ENCODE assay signal across 9 mouse cellular contexts in the genomic region with DNA sequence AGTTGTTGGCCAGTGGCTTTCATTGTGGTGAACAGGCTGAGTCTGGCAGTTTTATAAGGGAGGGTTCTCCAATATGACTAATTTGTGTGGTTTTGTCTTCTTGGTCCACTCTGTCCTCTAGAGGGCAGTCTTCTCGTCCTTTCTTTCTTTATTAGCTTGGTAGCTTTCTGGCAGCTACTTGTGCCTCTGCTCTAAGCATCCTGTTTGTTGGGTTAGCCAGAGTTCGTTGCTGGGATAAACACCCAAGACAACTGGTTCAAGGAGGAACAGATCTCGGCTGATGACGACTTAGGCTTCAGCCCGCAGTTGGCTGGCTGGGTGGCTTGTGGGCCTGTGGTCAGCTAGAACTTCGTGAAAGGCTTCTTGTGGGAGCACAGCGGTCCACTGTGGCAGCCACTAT. TPM values are rescaled to one million over a fixed set of nuclear protein-coding genes. Genes with fewer than 3 reads are reported as not detected.
DNase-seq lines count a peak whose midpoint lies in the region; ATAC-seq and TF ChIP-seq lines count a peak whose summit lies in the region.
"Had no signal": no experiment of that assay in that cellular context is flagged by ENCODE, and none has a peak within 500 bp of the region (broad histone marks: within the 10 kb centered on the region; RNA-seq: fewer than 3 reads in every experiment).

No protein-coding gene starts in this region.

- no peak overlapping the region for H3K9ac ChIP-seq in embryonic facial prominence, embryonic 14.5 days (ENCODE audit: low read depth, low read length)
- H3K9ac ChIP-seq: lung, embryonic 15.5 days had no signal

- H3K27me3 ChIP-seq in heart, embryonic 10.5 days (ENCODE audit: insufficient read depth, poor library complexity, severe bottlenecking), result no peaks in the 10 kb centered on the region
- no peaks in the 10 kb centered on the region for H3K27me3 ChIP-seq in embryonic facial prominence, embryonic 14.5 days (replicated peaks; ENCODE audit: control insufficient read depth, insufficient read depth, low read length)
- H3K27me3 ChIP-seq in small intestine, adult 2 months (ENCODE audit: control insufficient read depth, insufficient read depth, low read length), result no peaks in the 10 kb centered on the region
- H3K27me3 ChIP-seq: lung, embryonic 15.5 days had no signal

- no peak overlapping the region for H3K4me3 ChIP-seq in heart, embryonic 10.5 days
- H3K4me3 ChIP-seq in embryonic facial prominence, embryonic 14.5 days (ENCODE audit: low read depth, low read length), result no peak overlapping the region
- H3K4me3 ChIP-seq in small intestine, adult 2 months (ENCODE audit: low read depth, low read length), result no peak overlapping the region
- H3K4me3 ChIP-seq: lung, embryonic 15.5 days had no signal

- H3K36me3 ChIP-seq in heart, embryonic 10.5 days, result no peaks in the 10 kb centered on the region
- H3K36me3 ChIP-seq in embryonic facial prominence, embryonic 14.5 days (ENCODE audit: control insufficient read depth, insufficient read depth, low read length), result no peaks in the 10 kb centered on the region
- H3K36me3 ChIP-seq in small intestine, adult 2 months (ENCODE audit: control insufficient read depth, insufficient read depth, low read length), result no peaks in the 10 kb centered on the region
- H3K36me3 ChIP-seq: lung, embryonic 15.5 days had no signal

- H3K27ac ChIP-seq in heart, embryonic 10.5 days, result no peak overlapping the region
- no peak overlapping the region for H3K27ac ChIP-seq in embryonic facial prominence, embryonic 14.5 days (replicated peaks; ENCODE audit: low read depth, low read length)
- H3K27ac ChIP-seq in small intestine, adult 2 months (ENCODE audit: insufficient read depth, low read depth, low read length), result peak overlapping the region; percentile 71; the same call in 1 of the 2 replicates
- H3K27ac ChIP-seq: lung, embryonic 15.5 days had no signal

- no peak for ATAC-seq in embryonic facial prominence, embryonic 14.5 days (ENCODE audit: low read depth)

- no peak overlapping the region for H3K4me2 ChIP-seq in embryonic facial prominence, embryonic 14.5 days (ENCODE audit: low read depth, low read length)
- H3K4me2 ChIP-seq: lung, embryonic 15.5 days had no signal

- WGBS in heart, embryonic 10.5 days, result 35% methylated on average over 7 of the region's 7 CpGs
- WGBS in embryonic facial prominence, embryonic 14.5 days, result 24% methylated on average over 7 of the region's 7 CpGs
- WGBS in small intestine, adult 2 months, result 32% methylated on average over 7 of the region's 7 CpGs

- TF ChIP-seq POLR2A in small intestine, adult 2 months (IDR thresholded peaks at IDR 0.05; ENCODE audit: low read depth, low read length), result no peak

- H3K9me3 ChIP-seq in heart, embryonic 10.5 days, result no peaks in the 10 kb centered on the region
- H3K9me3 ChIP-seq in embryonic facial prominence, embryonic 14.5 days (ENCODE audit: control insufficient read depth, low read length), result no peaks in the 10 kb centered on the region
- H3K9me3 ChIP-seq: lung, embryonic 15.5 days had no signal

- DNase-seq in heart, adult 11 months, result peak; percentile 97
- no peak for DNase-seq in heart, embryonic 10.5 days (ENCODE audit: low spot score)
- DNase-seq in urinary bladder, postnatal 14 days (ENCODE audit: low spot score), result peak; percentile 23
- no peak for DNase-seq in urinary bladder, postnatal 10 days (ENCODE audit: low spot score)
- peak; percentile 69 for DNase-seq in embryonic facial prominence, embryonic 14.5 days (ENCODE audit: low spot score)
- DNase-seq in kidney, postnatal 36 days, result peak; percentile 36 to 60
- DNase-seq in frontal cortex, postnatal 10 days (ENCODE audit: low spot score in 2 of 2), result no peak

- H3K4me1 ChIP-seq in heart, embryonic 10.5 days, result no peaks in the 10 kb centered on the region
- no peaks in the 10 kb centered on the region for H3K4me1 ChIP-seq in embryonic facial prominence, embryonic 14.5 days (ENCODE audit: control insufficient read depth, insufficient read depth, low read length)
- H3K4me1 ChIP-seq in small intestine, adult 2 months (ENCODE audit: control insufficient read depth, insufficient read depth, insufficient read length, low read length), result peaks cover 5% of the 10 kb centered on the region; the same call in 1 of the 2 replicates
- H3K4me1 ChIP-seq: lung, embryonic 15.5 days had no signal

- TF ChIP-seq CTCF in small intestine, adult 2 months (IDR thresholded peaks at IDR 0.05; ENCODE audit: extremely low read depth, insufficient read length, insufficient replicate concordance, low read depth, low read length), result peak; percentile 34; the same call in 1 of the 2 replicates

RNA-seq across cellular contexts. Expression of gene Ccdc43, which starts 31.0 kb away (rescaled TPM):
- 49.4 and 49.9 TPM in 2 replicates for polyA plus RNA-seq in heart, embryonic 10.5 days (2016; fragmentation: Nextera tagmentation; extraction: Ambion mirVana)
- 41.1 and 47.9 TPM in 2 replicates for polyA plus RNA-seq in embryonic facial prominence, embryonic 14.5 days (2014; fragmentation: Nextera tagmentation; extraction: Ambion mirVana)
- 1.4 and 2.5 TPM in 2 replicates for polyA plus RNA-seq in small intestine, adult 2 months (2012; rRNA removed)

RNA-seq across cellular contexts. Expression of gene Adam11, which starts 32.6 kb away (rescaled TPM):
- 6.2 and 7.1 TPM in 2 replicates for polyA plus RNA-seq in heart, embryonic 10.5 days (2016; fragmentation: Nextera tagmentation; extraction: Ambion mirVana)
- 8.1 and 9.3 TPM in 2 replicates for polyA plus RNA-seq in embryonic facial prominence, embryonic 14.5 days (2014; fragmentation: Nextera tagmentation; extraction: Ambion mirVana)
- polyA plus RNA-seq in small intestine, adult 2 months (2012; rRNA removed), result 3.1 TPM in 2 replicates

Comparison
In these comparisons a context has a peak if more than half of its experiments do, and no peak if none do; other contexts are left out.
1. DNase-seq: peak in heart, adult 11 months (single experiment), urinary bladder, postnatal 14 days (single experiment), embryonic facial prominence, embryonic 14.5 days (single experiment) and kidney, postnatal 36 days (2 of 2); none in heart, embryonic 10.5 days (single experiment), urinary bladder, postnatal 10 days (single experiment) and frontal cortex, postnatal 10 days (0 of 2).
2. RNA of gene Ccdc43, which starts 31.0 kb away (polyA plus RNA-seq): 49.4 to 49.9 TPM in heart, embryonic 10.5 days and 41.1 to 47.9 TPM in embryonic facial prominence, embryonic 14.5 days; 1.4 to 2.5 TPM in small intestine, adult 2 months; every median in the first group is over 10 times any median in the second.